Mouse (Mus musculus): ENCODE results near the gene Hexb. TPM values are rescaled to one million over a fixed set of nuclear protein-coding genes. Genes with fewer than 3 reads are reported as not detected.

Hexb gene
- polyA plus RNA-seq, 1 experiment from 2014 or later: 46.5 TPM

DNA sequence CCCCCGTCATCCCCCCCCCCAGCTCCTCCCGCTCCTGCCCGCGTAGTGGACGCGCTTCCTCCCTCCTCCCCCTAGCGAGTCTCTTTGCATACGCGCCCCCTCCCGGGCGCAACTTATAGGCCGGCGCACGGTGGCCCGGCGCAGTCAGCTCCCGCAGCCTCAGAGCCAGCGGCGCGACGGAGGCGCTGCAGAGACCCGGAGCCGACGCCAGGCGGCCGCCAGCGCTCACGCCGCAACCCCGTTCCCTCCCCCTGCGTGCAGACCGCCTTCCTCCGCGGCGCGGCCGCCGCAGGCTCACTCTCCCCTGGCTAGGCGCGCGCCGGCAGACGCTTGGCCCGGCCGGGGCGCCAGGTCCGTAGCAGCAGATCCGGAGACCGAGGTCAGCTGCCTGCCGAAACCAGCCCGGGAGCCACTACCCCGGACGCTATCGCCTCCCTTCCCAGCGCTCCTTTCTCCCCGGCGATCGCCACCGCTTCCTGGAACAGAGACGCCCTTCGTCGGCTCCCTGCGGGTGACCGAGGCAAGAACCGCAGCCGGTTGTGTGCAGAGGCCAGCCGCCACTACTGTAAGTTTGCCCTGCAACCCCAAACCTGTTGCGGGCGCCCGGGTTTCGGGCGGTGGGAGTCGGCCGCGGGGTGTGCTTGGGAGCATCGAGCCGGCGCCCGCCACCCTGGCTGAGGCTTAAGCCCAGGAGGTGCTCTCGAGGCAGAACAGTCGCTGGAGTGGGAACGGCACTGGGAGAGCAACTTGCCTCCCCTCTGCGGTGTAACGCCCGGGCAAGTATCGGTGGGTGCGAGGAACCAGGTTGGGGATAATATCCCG lies 43.0 kb upstream of the Hexb start, which contains the start of gene Enc1:
Gene Enc1 (plus strand): TSS at position 141 of the 822 bp plus-strand sequence.
- peak; percentile 93 for ATAC-seq (replicated peaks; ENCODE audit: extremely low read depth, insufficient read depth, low FRiP score)
- Histone ChIP-seq H3K27me3 (ENCODE audit: control insufficient read depth, insufficient read depth, low read length) (0 out of 2 replicates have a peak, but pooled peaks cover 2% of the 10 kb centered on the region), H3K27ac (ENCODE audit: low read length) (peak within 1 kb of the TSS; percentile 94), H3K4me1 (ENCODE audit: control insufficient read depth, insufficient read depth, low read length) (peaks cover 43% of the 10 kb centered on the region), H3K9ac (ENCODE audit: low read length) (peak within 1 kb of the TSS; percentile 95), H3K9me3 (replicated peaks; ENCODE audit: control insufficient read depth, low read length) (no peaks in the 10 kb centered on the region), H3K4me3 (ENCODE audit: low read length) (peak within 1 kb of the TSS; percentile 93), H3K36me3 (ENCODE audit: control insufficient read depth, insufficient read depth) (peaks cover 8% of the 10 kb centered on the region; the same call in 1 of the 2 replicates), H3K4me2 (ENCODE audit: low read depth, low read length) (peak within 1 kb of the TSS; percentile 99)
- under 1% methylated on average over 88 of the region's 89 CpGs for WGBS

- Histone ChIP-seq H3K4me1 (ENCODE audit: control insufficient read depth, insufficient read depth, low read length) (peaks cover 43% of the 10 kb centered on the region), H3K4me2 (ENCODE audit: low read depth, low read length) (peak overlapping the region; percentile 99)
- 1% methylated on average over 36 of the region's 36 CpGs for WGBS
Measured at GRCm38 (mm10) chr13:97240279-97240964, 42.3 kb upstream of the Hexb start.

GRCm38 (mm10) chr13:97239343-97240180 lies 41.4 kb upstream of the Hexb start:
- no peak for ATAC-seq (replicated peaks; ENCODE audit: extremely low read depth, insufficient read depth, low FRiP score)
- 7% methylated on average over 23 of the region's 23 CpGs for WGBS
- Histone ChIP-seq H3K4me2 (ENCODE audit: low read depth, low read length) (peak overlapping the region; percentile 99), H3K9ac (ENCODE audit: low read length) (no peak overlapping the region), H3K27me3 (ENCODE audit: control insufficient read depth, insufficient read depth, low read length) (0 out of 2 replicates have a peak, but pooled peaks cover 2% of the 10 kb centered on the region), H3K4me1 (ENCODE audit: control insufficient read depth, insufficient read depth, low read length) (peaks cover 39% of the 10 kb centered on the region), H3K4me3 (ENCODE audit: low read length) (peak overlapping the region; percentile 93; the same call in 1 of the 2 replicates), H3K36me3 (ENCODE audit: control insufficient read depth, insufficient read depth) (no peaks in the 10 kb centered on the region), H3K27ac (ENCODE audit: low read length) (peak overlapping the region; percentile 94), H3K9me3 (replicated peaks; ENCODE audit: control insufficient read depth, low read length) (no peaks in the 10 kb centered on the region)

More at GRCm38 (mm10) chr13:97240279-97240964, 42.3 kb upstream of the Hexb start:
- H3K9me3 ChIP-seq (replicated peaks; ENCODE audit: control insufficient read depth, low read length): no peaks in the 10 kb centered on the region
- H3K36me3 ChIP-seq (ENCODE audit: control insufficient read depth, insufficient read depth): peaks cover 4% of the 10 kb centered on the region; the same call in 1 of the 2 replicates
- H3K4me3 ChIP-seq (ENCODE audit: low read length): peak overlapping the region; percentile 93
- H3K9ac ChIP-seq (ENCODE audit: low read length): peak overlapping the region; percentile 89
- 0 out of 2 replicates have a peak, but pooled peaks cover 2% of the 10 kb centered on the region for H3K27me3 ChIP-seq (ENCODE audit: control insufficient read depth, insufficient read depth, low read length)
- peak overlapping the region; percentile 94 for H3K27ac ChIP-seq (ENCODE audit: low read length)
- ATAC-seq (replicated peaks; ENCODE audit: extremely low read depth, insufficient read depth, low FRiP score): peak; percentile 42

DNA sequence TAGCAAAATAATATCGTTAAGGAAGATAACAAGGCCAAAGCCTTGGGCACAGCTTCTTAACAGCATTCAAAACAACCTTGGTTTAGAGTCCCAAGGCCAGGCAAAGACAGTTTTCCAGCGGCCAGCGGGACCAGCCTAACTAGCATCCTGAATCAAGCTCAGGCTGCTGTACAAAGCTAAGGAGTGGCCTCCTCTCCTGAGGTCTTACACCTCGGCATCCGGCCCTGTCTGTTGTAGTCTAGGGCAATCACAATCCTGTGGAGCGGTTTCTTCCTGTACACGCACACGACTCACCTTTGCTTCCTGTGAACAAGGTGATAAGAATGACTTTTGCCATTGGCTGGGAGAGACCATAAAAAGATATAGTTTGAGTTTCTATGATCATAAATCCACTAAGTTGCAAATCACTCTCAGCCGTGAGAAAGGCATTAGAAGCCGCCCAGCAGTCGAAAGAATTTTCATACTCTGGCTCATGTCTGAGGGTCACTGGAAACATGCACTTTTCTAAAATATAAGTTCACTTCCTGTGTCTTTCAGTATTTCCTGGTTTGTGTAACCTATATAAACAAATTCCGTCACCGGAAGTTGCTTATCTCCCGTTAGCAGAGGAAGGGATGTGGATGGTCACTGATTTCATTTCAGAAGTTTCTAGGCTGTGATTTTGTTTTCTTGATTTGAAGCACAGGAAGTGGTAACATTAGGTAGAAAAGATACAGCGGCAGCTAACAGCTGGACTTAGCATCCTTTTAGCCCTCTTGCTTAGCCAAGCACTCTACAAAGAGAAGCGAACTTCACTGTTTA lies 40.2 kb upstream of the Hexb start:
- Histone ChIP-seq H3K36me3 (ENCODE audit: control insufficient read depth, insufficient read depth) (no peaks in the 10 kb centered on the region), H3K4me3 (ENCODE audit: low read length) (no peak overlapping the region), H3K4me1 (ENCODE audit: control insufficient read depth, insufficient read depth, low read length) (peaks cover 28% of the 10 kb centered on the region), H3K9me3 (replicated peaks; ENCODE audit: control insufficient read depth, low read length) (no peaks in the 10 kb centered on the region), H3K9ac (ENCODE audit: low read length) (no peak overlapping the region), H3K27ac (ENCODE audit: low read length) (peak overlapping the region; percentile 74), H3K27me3 (ENCODE audit: control insufficient read depth, insufficient read depth, low read length) (0 out of 2 replicates have a peak, but pooled peaks cover 2% of the 10 kb centered on the region), H3K4me2 (ENCODE audit: low read depth, low read length) (no peak overlapping the region)
- WGBS: 51% methylated on average over 16 of the region's 16 CpGs
- no peak for ATAC-seq (replicated peaks; ENCODE audit: extremely low read depth, insufficient read depth, low FRiP score)

DNA sequence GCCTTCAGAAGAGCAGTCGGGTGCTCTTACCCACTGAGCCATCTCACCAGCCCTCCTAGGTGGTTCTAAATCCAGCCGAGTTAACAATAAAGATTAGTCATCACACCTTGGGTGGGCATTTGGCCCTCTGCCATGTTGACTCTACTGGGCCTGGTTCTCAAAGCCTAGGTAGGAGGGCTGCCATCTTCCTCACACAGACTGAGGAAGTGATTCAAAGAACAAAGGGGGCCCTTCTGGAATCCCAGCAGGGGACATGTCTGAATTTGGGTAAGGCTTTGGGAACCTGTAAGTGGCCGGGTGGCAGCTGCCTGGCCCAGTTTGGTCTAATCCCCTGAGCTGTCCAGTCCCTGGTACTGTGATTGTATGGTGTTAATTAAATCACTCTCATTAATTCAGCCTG lies 39.5 kb upstream of the Hexb start:
- H3K27ac ChIP-seq (ENCODE audit: low read length): peak overlapping the region; percentile 74
- ATAC-seq (replicated peaks; ENCODE audit: extremely low read depth, insufficient read depth, low FRiP score): no peak

GRCm38 (mm10) chr13:97235911-97236310 lies 37.8 kb upstream of the Hexb start:
- H3K4me1 ChIP-seq (ENCODE audit: control insufficient read depth, insufficient read depth, low read length): peaks cover 12% of the 10 kb centered on the region
- no peak overlapping the region for H3K27ac ChIP-seq (ENCODE audit: low read length)
- ATAC-seq (replicated peaks; ENCODE audit: extremely low read depth, insufficient read depth, low FRiP score): no peak
- 78% methylated on average over 6 of the region's 6 CpGs for WGBS
- H3K9ac ChIP-seq (ENCODE audit: low read length): no peak overlapping the region
- no peaks in the 10 kb centered on the region for H3K36me3 ChIP-seq (ENCODE audit: control insufficient read depth, insufficient read depth)
- H3K9me3 ChIP-seq (replicated peaks; ENCODE audit: control insufficient read depth, low read length): no peaks in the 10 kb centered on the region
- H3K27me3 ChIP-seq (ENCODE audit: control insufficient read depth, insufficient read depth, low read length): no peaks in the 10 kb centered on the region
- H3K4me2 ChIP-seq (ENCODE audit: low read depth, low read length): no peak overlapping the region
- H3K4me3 ChIP-seq (ENCODE audit: low read length): no peak overlapping the region

More for the DNA sequence above, 39.5 kb upstream of the Hexb start:
- no peaks in the 10 kb centered on the region for H3K36me3 ChIP-seq (ENCODE audit: control insufficient read depth, insufficient read depth)
- no peak overlapping the region for H3K4me2 ChIP-seq (ENCODE audit: low read depth, low read length)
- 66% methylated on average over 3 of the region's 3 CpGs for WGBS
- H3K4me3 ChIP-seq (ENCODE audit: low read length): no peak overlapping the region
- H3K27me3 ChIP-seq (ENCODE audit: control insufficient read depth, insufficient read depth, low read length): no peaks in the 10 kb centered on the region
- H3K9me3 ChIP-seq (replicated peaks; ENCODE audit: control insufficient read depth, low read length): no peaks in the 10 kb centered on the region
- no peak overlapping the region for H3K9ac ChIP-seq (ENCODE audit: low read length)
- peaks cover 21% of the 10 kb centered on the region for H3K4me1 ChIP-seq (ENCODE audit: control insufficient read depth, insufficient read depth, low read length)

GRCm38 (mm10) chr13:97234785-97235417 lies 36.7 kb upstream of the Hexb start:
- WGBS: 18% methylated on average over 17 of the region's 17 CpGs
- Histone ChIP-seq H3K9me3 (replicated peaks; ENCODE audit: control insufficient read depth, low read length) (no peaks in the 10 kb centered on the region), H3K27me3 (ENCODE audit: control insufficient read depth, insufficient read depth, low read length) (no peaks in the 10 kb centered on the region), H3K4me2 (ENCODE audit: low read depth, low read length) (peak overlapping the region; percentile 71), H3K4me3 (ENCODE audit: low read length) (peak overlapping the region; percentile 43), H3K36me3 (ENCODE audit: control insufficient read depth, insufficient read depth) (no peaks in the 10 kb centered on the region), H3K4me1 (ENCODE audit: control insufficient read depth, insufficient read depth, low read length) (peaks cover 9% of the 10 kb centered on the region), H3K9ac (ENCODE audit: low read length) (peak overlapping the region; percentile 63; the same call in 1 of the 2 replicates), H3K27ac (ENCODE audit: low read length) (no peak overlapping the region)
- ATAC-seq (replicated peaks; ENCODE audit: extremely low read depth, insufficient read depth, low FRiP score): peak; percentile 46; the same call in 1 of the 2 replicates
